Mouse (Mus musculus): ENCODE data around the gene Itpa. TPM values are rescaled to one million over a fixed set of nuclear protein-coding genes. Genes with fewer than 3 reads are reported as not detected.

Gene Itpa
- 10 to 100 TPM; 12.2 to 12.8 TPM for total RNA-seq (2023)

DNA sequence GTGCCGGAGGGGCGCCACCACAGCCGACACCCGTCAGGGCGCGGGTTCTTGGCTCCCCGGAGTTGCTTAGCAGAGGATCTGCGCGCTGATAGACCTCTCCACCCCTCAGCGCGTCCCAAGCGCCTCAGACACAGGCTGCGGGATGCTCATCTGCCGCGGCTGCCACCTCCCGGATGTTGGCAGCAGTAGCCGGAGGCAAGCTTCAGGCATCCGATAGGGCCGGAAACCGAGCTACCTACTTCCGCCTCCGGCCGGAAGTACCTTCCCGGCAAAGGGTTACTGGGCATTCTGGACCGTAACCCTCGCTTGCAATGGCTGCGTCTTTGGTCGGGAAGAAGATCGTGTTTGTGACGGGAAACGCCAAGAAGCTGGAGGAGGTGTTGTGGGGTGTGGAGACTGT is at the start of gene Itpa:
Gene Itpa, plus strand, starts transcription at position 52 of the 400 bp plus-strand sequence.

DNA sequence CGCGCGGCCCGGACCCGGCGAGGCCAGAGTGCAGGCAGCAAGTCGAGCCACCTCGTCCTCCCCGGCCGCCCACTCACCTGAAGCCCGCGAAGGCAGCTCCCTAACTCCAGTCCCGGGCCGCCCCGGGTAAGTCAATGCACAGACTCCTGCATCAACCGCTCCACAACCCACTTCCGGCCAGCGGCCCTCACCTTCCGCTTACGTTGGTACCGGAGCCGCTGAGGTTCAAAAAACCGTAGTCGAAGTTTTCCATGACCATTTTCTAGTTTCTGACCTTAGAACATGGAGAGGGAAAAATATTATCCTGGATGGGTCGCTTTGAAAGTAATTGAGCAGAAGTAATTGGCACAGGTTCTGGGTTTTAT is 37.6 kb upstream of the Itpa start, which contains the start of the genes Fastkd5 and Ubox5:
Gene Fastkd5, minus strand, starts transcription at position 189 of the 365 bp plus-strand sequence.
Gene Ubox5, minus strand, starts transcription at position 200 of the 365 bp plus-strand sequence.

DNA sequence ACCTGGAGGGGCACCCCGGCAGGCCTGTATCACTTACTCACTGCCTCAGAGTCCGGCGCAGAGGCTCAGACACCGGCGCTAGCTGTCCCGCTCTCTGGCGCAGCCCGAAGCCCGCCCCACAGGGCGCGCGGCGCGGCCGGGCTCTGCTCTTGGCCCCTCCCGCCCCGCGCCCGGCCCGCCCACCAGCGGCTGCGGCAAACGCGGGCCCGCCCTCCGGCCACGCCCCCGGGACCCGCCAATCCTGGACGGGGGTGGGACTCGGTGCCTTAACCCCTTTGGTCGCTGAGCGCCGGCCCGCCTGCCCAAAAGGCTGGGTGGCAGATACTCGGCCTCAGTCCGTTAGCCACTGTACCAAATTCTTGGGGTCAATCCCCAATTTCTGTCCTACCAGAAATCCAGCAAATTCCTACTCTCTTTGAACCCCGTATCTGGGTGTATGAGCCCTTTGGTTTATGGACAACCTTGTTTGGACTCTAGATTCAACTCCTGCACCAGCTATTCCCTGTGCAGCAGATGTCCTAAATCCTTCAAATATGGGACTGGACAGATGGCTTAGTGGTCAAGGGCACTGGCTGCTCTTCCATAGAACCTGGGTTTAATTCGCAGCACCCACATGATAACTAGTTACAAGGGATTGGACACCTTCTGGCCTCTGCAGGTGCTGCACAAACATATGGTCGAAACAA is 24.6 kb upstream of the Itpa start, which contains the start of gene Lzts3:
Gene Lzts3, minus strand, starts transcription at position 120 of the 686 bp plus-strand sequence.

DNA sequence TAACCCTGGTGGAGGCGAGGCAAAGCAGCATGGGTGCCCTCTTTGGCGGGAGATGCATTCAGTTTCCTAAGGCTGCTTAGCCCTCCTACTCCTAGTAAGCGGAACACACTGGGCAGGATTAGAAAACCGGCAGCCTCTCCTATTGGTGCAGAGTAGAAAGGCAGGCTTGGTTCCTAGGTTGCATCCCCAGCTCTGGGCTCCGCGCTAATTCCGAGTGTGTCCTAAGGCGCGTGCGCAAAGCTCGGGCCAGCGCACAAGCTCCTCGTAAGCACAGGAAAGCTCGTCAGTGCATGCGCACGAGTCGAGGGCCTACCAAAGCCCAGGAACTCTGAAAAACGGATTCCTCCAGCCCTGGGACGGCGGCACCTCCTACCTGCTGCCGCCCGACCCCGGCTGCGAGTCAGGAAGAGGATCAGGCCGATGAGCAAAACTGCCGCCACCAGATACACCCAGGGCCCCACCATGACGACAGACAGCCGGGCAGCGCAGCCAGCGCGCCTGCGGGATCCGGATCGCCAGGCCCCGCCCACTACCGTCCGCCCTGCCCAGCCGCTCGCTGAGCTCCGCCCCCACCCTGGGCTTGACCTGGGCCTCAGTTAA is 3.2 kb upstream of the Itpa start, which contains the start of gene Ddrgk1:
Gene Ddrgk1, minus strand, starts transcription at position 558 of the 600 bp plus-strand sequence.

DNA sequence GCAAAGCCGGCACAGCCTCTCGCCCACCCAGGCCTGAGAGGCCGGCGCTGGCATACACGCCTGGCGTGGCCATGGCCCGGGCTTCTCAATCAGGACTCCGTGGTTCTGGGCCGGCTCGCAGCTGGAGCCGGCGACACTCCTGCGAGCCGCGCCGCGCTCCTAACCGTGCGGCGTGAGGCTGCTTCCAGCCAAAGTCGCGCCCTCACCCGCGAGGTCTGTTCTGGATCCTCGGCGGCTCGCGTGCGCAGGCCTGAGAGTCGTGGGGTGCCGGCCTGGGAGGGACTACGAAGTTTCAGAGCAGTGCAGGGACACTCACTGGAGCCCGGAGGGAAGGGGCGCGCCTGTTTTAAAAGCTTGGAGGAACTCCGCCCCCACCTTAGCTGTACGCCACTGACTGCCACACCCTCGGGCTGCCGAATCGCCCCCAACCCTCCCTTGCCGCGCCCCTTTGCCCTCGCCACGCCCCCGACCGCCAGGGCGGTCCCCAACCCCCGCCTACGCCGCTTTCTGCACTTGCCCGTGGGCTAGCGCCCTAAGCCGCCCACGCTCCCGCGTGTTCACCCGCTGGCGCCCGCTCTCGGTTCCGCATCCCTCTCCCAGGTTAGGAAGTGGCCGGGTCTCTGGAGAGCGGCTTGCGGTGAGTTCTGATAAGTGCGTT is 29.9 kb downstream of the Itpa start, which contains the start of gene Slc4a11:
Gene Slc4a11, minus strand, starts transcription at position 367 of the 658 bp plus-strand sequence.

Other genes starting within 250 kb of the Itpa start
- gene Vps16, start 243.3 kb upstream of the Itpa start, total RNA-seq (2023) = 100 to 1,000 TPM in 1 of 2 experiments, 10 to 100 TPM in 1; 92.6 to 114 TPM
- gene Pced1a, start 242.9 kb upstream of the Itpa start, total RNA-seq (2023) = 10 to 100 TPM; 32.7 to 35.1 TPM
- gene Ptpra, start 217.3 kb upstream of the Itpa start, total RNA-seq (2023) = 100 to 1,000 TPM; 114 to 127 TPM
- gene Mrps26, start 103.9 kb upstream of the Itpa start, total RNA-seq (2023) = 10 to 100 TPM; 26.0 to 32.2 TPM
- gene Oxt, start 91.4 kb upstream of the Itpa start, total RNA-seq (2023) = not detected
- gene Avp, start 85.1 kb upstream of the Itpa start, total RNA-seq (2023) = not detected
- 1 to 10 TPM; 4.6 to 5.7 TPM for gene Fastkd5, start 37.6 kb upstream of the Itpa start, total RNA-seq (2023)
- 1 to 10 TPM; 4.0 to 4.6 TPM for gene Ubox5, start 37.6 kb upstream of the Itpa start, total RNA-seq (2023)
- 1 to 10 TPM; 1.8 to 2.1 TPM for gene Lzts3, start 24.8 kb upstream of the Itpa start, total RNA-seq (2023)
- gene Ddrgk1, start 3.0 kb upstream of the Itpa start, total RNA-seq (2023) = 100 to 1,000 TPM in 1 of 2 experiments, 10 to 100 TPM in 1; 88.5 to 112 TPM
- gene Slc4a11, start 29.9 kb downstream of the Itpa start, total RNA-seq (2023) = under 1 TPM; 0.36 to 0.63 TPM
- gene 4930402H24Rik, start 238.8 kb downstream of the Itpa start, total RNA-seq (2023) = 10 to 100 TPM in 1 of 2 experiments, 1 to 10 TPM in 1; 9.6 to 13.7 TPM
- 10 to 100 TPM; 17.6 to 20.6 TPM for gene Atrn, start 238.9 kb downstream of the Itpa start, total RNA-seq (2023)

Data from monocyte, adult 59 days (primary cell).